Mouse (Mus musculus) liver, postnatal 0 days (tissue): ENCODE measurements around the gene Dennd4b. TPM values are rescaled to one million over a fixed set of nuclear protein-coding genes. Genes with fewer than 3 reads are reported as not detected.
A peak's percentile ranks its signal among the peaks of the same experiment; 100 is the strongest.

Experiments used
- ATAC-seq: fragments of 200-750 bp; cut with Nextera tagmentation; 2 replicates; pipeline ENCODE4 v1.8.0; 2017; ENCODE audit warnings: mild to moderate bottlenecking, moderate library complexity
- DNase-seq: peaks from one replicate; pipeline ENCODE4 v3.0.0-alpha.2; 2016
- H3K27ac ChIP-seq: fragments of 300-500 bp; sonication (generic); 2 replicates; pipeline ENCODE4 v1.5.1; 2014; ENCODE audit warnings: antibody characterized with exemption, moderate library complexity, mild to moderate bottlenecking, low read depth
- H3K27me3 ChIP-seq: fragments of 300-500 bp; sonication (generic); 2 replicates; pipeline ENCODE4 v1.6.1; 2014; ENCODE audit warnings: low read length, control low read depth, mixed read lengths; ENCODE audit not compliant: insufficient read depth
- H3K36me3 ChIP-seq: fragments of 300-500 bp; sonication (generic); replicated peaks from 2 replicates; pipeline ENCODE4 v1.6.1; 2014; ENCODE audit warnings: mild to moderate bottlenecking, control low read depth, low read length, moderate library complexity, mixed read lengths; ENCODE audit not compliant: insufficient read depth
- H3K4me1 ChIP-seq: fragments of 300-500 bp; sonication (generic); 2 replicates; pipeline ENCODE4 v1.6.1; 2014; ENCODE audit warnings: antibody characterized with exemption, mild to moderate bottlenecking, control low read depth; ENCODE audit not compliant: insufficient read depth
- H3K4me2 ChIP-seq: fragments of 300-500 bp; sonication (generic); 2 replicates; pipeline ENCODE4 v1.6.1; 2014; ENCODE audit warnings: low read depth, mild to moderate bottlenecking, low read length, moderate library complexity, mixed read lengths
- H3K4me3 ChIP-seq: fragments of 300-500 bp; sonication (generic); 2 replicates; pipeline ENCODE4 v1.5.1; 2014; ENCODE audit warnings: low read depth, low read length
- H3K9ac ChIP-seq: fragments of 300-500 bp; sonication (generic); replicated peaks from 2 replicates; pipeline ENCODE4 v1.6.1; 2014; ENCODE audit warnings: mild to moderate bottlenecking, moderate library complexity
- H3K9me3 ChIP-seq: fragments of 300-500 bp; sonication (generic); 2 replicates; pipeline ENCODE4 v1.6.1; 2016; ENCODE audit warnings: mild to moderate bottlenecking, control low read depth, low read length, mixed read lengths
- CTCF ChIP-seq: sonication (generic); IDR thresholded peaks from 2 replicates; pipeline ENCODE4 v1.5.1; 2016; ENCODE audit warnings: antibody characterized with exemption, low read depth
- EP300 ChIP-seq: IDR thresholded peaks from 2 replicates; pipeline ENCODE4 v1.6.1; 2016; ENCODE audit warnings: antibody characterized with exemption, low read depth, mild to moderate bottlenecking
- WGBS: fragments of 180-500 bp; shearing (Covaris S2); extraction: QIAGEN DNeasy Blood & Tissue Kit; methylation state at CpG from one replicate; pipeline ENCODE4 v1.1.7; 2014; ENCODE audit not compliant: insufficient replicate concordance; 5-methylcytosine and 5-hydroxymethylcytosine counted together
- polyA plus RNA-seq: library from polyadenylated mRNA; unstranded; fragments of >200 nt; fragmentation: Nextera tagmentation; extraction: Ambion mirVana; gene quantifications from 2 replicates; pipeline ENCODE4 v1.2.1, GENCODE M21; 2015

Dennd4b gene
- polyA plus RNA-seq, 1 experiment from 2014 or later = 2.0 TPM

DNA sequence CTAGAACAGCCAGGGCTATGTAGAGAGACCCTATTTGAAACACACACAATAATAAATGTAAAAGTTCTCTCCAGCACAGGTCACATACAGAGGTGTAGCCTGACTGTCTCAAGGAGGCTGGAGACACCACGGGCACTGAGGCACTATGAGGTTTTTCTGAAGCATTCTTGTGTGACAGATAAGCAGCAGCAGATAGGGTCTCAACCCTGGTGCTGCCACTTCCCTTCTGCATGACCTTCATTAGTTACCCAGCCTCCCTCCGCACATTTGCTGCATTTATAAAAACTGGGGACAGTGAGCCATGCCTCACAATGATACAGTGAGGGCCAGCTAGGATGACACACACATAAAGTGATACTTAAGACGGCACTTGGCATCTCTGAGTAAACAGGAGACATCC lies 42.0 kb upstream of the Dennd4b start:
- no peaks in the 10 kb centered on the region for H3K27me3 ChIP-seq
- H3K27ac ChIP-seq = no peak overlapping the region
- no peak overlapping the region for H3K9ac ChIP-seq
- H3K4me2 ChIP-seq = no peak overlapping the region
- TF ChIP-seq EP300 = no peak
- TF ChIP-seq CTCF = no peak
- peaks cover 17% of the 10 kb centered on the region for H3K4me1 ChIP-seq
- no peaks in the 10 kb centered on the region for H3K36me3 ChIP-seq
- H3K9me3 ChIP-seq = no peaks in the 10 kb centered on the region
- ATAC-seq (no peak), DNase-seq (no peak)
- 40% methylated on average over 3 of the region's 3 CpGs for WGBS
- H3K4me3 ChIP-seq = no peak overlapping the region

DNA sequence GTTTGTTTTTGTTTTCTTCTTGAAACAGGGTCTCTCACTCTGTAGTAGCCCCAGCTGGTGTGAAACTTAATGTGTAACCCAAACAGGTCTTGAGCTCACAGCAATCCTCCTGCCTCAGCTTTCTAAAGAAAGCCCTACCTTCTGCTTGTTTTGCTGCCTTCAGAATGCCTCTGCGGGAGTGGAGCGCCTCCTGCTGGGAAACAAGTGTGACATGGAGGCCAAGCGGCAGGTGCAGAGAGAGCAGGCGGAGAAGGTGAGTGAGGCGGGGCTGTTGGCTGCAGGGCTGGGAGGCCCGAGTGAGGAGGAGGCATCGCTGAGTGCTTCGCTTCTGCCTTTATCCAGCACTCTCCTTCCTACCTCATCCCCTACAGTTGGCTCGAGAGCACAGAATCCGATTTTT lies 40.7 kb upstream of the Dennd4b start:
- Histone ChIP-seq H3K4me2 (no peak overlapping the region), H3K9me3 (peaks cover 3% of the 10 kb centered on the region; the same call in 1 of the 2 replicates), H3K36me3 (no peaks in the 10 kb centered on the region), H3K4me3 (no peak overlapping the region), H3K27ac (no peak overlapping the region), H3K4me1 (peaks cover 17% of the 10 kb centered on the region), H3K27me3 (no peaks in the 10 kb centered on the region), H3K9ac (no peak overlapping the region)
- no peak for ATAC-seq
- WGBS = 78% methylated on average over 10 of the region's 10 CpGs
- DNase-seq = no peak
- TF ChIP-seq EP300 (no peak), CTCF (peak; percentile 34; the same call in 1 of the 2 replicates)

DNA sequence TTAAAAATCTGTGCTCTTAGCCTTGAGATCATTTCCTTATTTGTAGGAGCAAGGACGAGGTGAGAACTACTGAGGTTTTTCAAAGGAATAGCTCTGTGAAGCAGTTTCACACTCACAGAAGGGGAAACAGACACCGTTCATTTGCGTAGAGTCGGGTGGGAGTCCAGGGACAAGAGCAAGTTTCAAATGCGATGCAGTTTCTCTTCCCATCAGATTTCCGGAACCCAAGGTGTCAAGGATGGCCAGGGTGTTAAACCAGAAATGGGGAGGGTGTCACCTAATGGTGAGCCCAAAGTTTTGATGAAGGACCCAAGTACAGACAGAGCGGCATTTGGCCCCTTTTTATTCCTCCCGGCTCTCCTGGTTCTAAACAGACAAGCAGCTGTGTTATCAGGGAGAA lies 33.9 kb upstream of the Dennd4b start:
- WGBS = 10% methylated on average over 8 of the region's 8 CpGs
- ATAC-seq = no peak

DNA sequence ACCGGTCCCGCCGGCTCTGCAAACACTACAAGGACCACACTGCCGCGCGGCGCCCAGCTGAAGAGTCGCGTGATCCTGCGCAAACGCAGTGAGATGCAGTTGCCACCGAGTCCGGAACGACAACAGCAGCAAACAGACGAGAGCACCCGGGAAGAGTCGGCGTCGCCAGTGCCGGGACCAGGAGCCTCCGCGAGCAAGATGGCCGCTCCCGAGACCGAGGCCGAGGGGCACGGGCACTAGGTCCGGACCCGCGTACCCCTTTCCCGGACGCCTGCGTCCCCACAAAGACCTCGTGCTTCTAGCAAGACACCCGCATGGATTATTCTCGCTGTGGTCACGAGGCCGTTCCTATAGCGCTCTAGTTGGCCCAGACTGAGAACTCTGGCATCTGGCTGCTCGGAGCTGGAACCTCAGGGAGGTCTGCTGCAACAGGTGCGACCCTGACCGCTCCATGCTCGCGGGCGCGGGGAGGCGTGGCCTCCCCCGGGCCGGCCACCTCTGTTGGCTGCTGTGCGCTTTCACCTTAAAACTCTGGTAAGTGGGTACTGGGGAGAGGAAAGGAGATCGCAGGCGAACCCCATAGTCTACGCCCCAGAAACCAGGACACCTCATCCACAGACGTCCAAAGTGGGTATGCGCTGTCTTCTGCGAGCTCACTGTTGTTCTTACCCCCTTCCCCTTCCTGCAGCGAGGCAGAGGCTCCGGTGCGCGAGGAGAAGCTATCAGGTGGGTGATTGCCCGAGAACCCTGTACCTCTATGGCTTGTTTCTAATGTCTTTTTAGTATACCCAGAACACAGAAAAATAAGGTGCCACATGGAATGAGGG lies 33.3 kb upstream of the Dennd4b start, which contains the start of gene Jtb:
TSS of gene Jtb (plus strand) at position 91 of the 827 bp plus-strand sequence.
- H3K9me3 ChIP-seq = peaks cover 3% of the 10 kb centered on the region; the same call in 1 of the 2 replicates
- H3K27ac ChIP-seq = peak within 1 kb of the TSS; percentile 92
- H3K36me3 ChIP-seq = peaks cover 20% of the 10 kb centered on the region
- H3K27me3 ChIP-seq = no peaks in the 10 kb centered on the region
- H3K9ac ChIP-seq = peak within 1 kb of the TSS; percentile 80
- H3K4me3 ChIP-seq = peak within 1 kb of the TSS; percentile 65
- H3K4me2 ChIP-seq = peak within 1 kb of the TSS; percentile 78
- peaks cover 15% of the 10 kb centered on the region; the same call in 1 of the 2 replicates for H3K4me1 ChIP-seq
- ATAC-seq (peak; percentile 98), DNase-seq (peak; percentile 91)
- WGBS = under 1% methylated on average over 61 of the region's 61 CpGs
- TF ChIP-seq CTCF (peak; percentile 12; the same call in 1 of the 2 replicates), EP300 (no peak)

More for the DNA sequence above, 33.9 kb upstream of the Dennd4b start:
- peak overlapping the region; percentile 80; the same call in 1 of the 2 replicates for H3K9ac ChIP-seq
- DNase-seq = no peak
- TF ChIP-seq CTCF = no peak
- peak overlapping the region; percentile 65 for H3K4me3 ChIP-seq
- H3K4me2 ChIP-seq = peak overlapping the region; percentile 78
- peaks cover 20% of the 10 kb centered on the region for H3K36me3 ChIP-seq
- H3K9me3 ChIP-seq = peaks cover 3% of the 10 kb centered on the region; the same call in 1 of the 2 replicates
- peaks cover 15% of the 10 kb centered on the region; the same call in 1 of the 2 replicates for H3K4me1 ChIP-seq
- H3K27ac ChIP-seq = peak overlapping the region; percentile 92
- no peaks in the 10 kb centered on the region for H3K27me3 ChIP-seq

DNA sequence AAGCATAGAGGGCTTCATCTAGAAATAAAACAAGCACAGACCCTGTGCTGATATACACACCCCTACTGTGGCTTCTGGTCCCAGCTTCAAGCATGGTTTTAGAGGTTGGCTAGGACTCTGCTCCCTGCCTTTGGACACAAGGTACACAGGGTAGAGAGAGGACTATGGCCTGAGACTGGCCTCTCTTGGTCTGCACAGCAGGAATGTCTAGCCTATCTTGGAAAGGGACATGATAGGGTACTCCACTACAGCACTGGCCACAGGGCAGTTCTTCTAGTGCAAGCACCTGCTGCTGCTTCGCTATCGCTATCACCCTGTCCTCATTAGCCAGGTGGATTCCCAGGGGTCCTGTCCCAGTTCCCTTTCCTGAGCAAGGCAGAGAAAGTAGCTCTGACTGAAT lies 23.7 kb upstream of the Dennd4b start:
- no peak for DNase-seq
- ATAC-seq = no peak
- no peaks in the 10 kb centered on the region; the same call in 1 of the 2 replicates for H3K36me3 ChIP-seq
- TF ChIP-seq EP300 (no peak), CTCF (no peak)
- H3K27me3 ChIP-seq = no peaks in the 10 kb centered on the region
- no peak overlapping the region for H3K9ac ChIP-seq
- H3K27ac ChIP-seq = no peak overlapping the region
- no peak overlapping the region for H3K4me2 ChIP-seq
- H3K4me3 ChIP-seq = no peak overlapping the region
- WGBS = 85% methylated on average over 2 of the region's 2 CpGs
- no peaks in the 10 kb centered on the region for H3K9me3 ChIP-seq
- H3K4me1 ChIP-seq = peaks cover 24% of the 10 kb centered on the region

DNA sequence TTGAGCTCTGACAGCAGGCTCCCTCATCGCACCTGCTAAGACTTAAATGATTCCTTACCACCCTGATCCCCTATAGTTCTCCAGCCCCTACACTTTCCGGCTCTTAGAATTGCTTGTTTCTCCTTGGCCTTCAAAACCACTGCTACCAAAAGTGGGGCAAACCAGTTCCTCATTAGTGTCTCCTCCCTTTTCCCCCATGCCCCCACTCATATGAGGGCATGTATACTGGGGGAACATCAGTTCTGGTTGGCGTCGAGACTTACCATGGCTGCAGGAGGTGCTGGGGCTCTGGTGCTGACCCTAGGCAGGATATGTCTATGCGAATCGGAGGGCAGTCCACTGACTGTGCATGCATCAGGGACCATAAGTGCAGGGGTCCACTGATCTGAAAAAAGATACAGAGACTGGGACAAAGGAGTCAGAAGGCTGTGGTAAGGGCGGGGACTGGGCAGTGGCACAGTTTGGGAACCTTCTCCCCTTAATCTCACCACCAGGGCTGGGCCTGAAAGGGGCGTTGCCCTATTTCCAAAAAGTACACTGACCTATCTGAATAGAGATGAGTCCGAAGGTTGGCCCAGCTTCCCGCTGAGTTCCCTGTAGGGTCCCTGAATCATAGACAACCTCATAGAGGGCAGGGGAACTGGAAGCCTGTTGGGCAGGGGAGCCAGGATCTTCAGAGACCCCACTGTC lies 23.2 kb upstream of the Dennd4b start:
- 69% methylated on average over 10 of the region's 10 CpGs for WGBS
- Histone ChIP-seq H3K4me2 (no peak overlapping the region), H3K36me3 (no peaks in the 10 kb centered on the region), H3K9me3 (no peaks in the 10 kb centered on the region), H3K4me1 (peaks cover 24% of the 10 kb centered on the region), H3K27ac (no peak overlapping the region), H3K4me3 (no peak overlapping the region), H3K9ac (no peak overlapping the region), H3K27me3 (no peaks in the 10 kb centered on the region)
- TF ChIP-seq EP300 (no peak), CTCF (no peak)
- no peak for DNase-seq
- ATAC-seq = no peak
